Mouse (Mus musculus) cortical plate, adult 2 months (tissue): ENCODE data around the gene Uncx.

Experiments used
- CTCF ChIP-seq: fragments of 200-500 bp; IDR thresholded peaks from 2 replicates; pipeline ENCODE4 v1.5.1; 2011; ENCODE audit warnings: mild to moderate bottlenecking, control low read depth, low read length; ENCODE audit not compliant: insufficient read depth; ENCODE audit errors: extremely low read depth
- POLR2A ChIP-seq: fragments of 200-500 bp; IDR thresholded peaks from 2 replicates; pipeline ENCODE4 v1.6.1; 2011; ENCODE audit warnings: mild to moderate bottlenecking, low read length, control low read depth; ENCODE audit not compliant: insufficient read depth; ENCODE audit errors: extremely low read depth

- TF ChIP-seq POLR2A (no peak), CTCF (no peak)
Measured at GRCm38 (mm10) chr5:139564663-139565062, 21.4 kb downstream of the Uncx start.
